Mouse (Mus musculus) splenic B cell, adult 2 months (primary cell): ENCODE measurements around the gene Hsd3b7.

Experiments used
- DNase-seq: peaks from one replicate; pipeline ENCODE4 v3.0.0-alpha.2; 2011; ENCODE audit warnings: low read depth, low spot score
- H3K27me3 ChIP-seq: 2 replicates; pipeline ENCODE4 v1.6.1; 2012; ENCODE audit warnings: mild to moderate bottlenecking, low read length, moderate library complexity, mixed read lengths; ENCODE audit not compliant: control insufficient read depth, poor library complexity, insufficient read depth, severe bottlenecking
- H3K36me3 ChIP-seq: 2 replicates; pipeline ENCODE4 v1.6.1; 2012; ENCODE audit warnings: mild to moderate bottlenecking, low read length, moderate library complexity, mixed read lengths; ENCODE audit not compliant: control insufficient read depth, poor library complexity, insufficient read depth, severe bottlenecking

The Hsd3b7 gene

GRCm38 (mm10) chr7:127850906-127851305 lies 50.5 kb downstream of the Hsd3b7 start:
- no peaks in the 10 kb centered on the region; the same call in 1 of the 2 replicates for H3K36me3 ChIP-seq
- DNase-seq: no peak
- no peaks in the 10 kb centered on the region for H3K27me3 ChIP-seq
